Mouse (Mus musculus): ENCODE measurements around the gene Hapln2.

DNA sequence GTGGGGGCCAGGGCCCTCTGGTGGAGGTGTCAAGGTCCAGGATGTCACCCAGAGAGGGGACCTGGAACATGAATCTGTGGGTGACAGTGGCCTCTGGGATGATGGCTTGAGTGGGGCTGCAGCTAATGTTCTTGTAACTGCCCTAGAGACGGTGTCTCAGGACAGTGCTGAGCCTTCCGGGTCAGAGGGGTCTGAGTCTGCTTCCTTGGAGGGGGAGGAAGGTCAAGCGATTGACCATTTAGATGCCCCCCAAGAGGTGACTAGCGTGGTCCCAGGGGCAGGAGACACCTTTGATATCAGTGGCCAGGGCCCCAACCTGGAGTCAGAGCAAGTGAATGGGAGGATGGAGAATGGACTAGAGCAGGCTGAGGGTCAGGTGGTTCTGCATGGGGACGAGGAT lies 47.9 kb downstream of the Hapln2 start:
- TF ChIP-seq GATA1 (IDR thresholded peaks at IDR 0.05; ENCODE audit: borderline replicate concordance, low read length) (no peak), FLI1 (IDR thresholded peaks at IDR 0.05; ENCODE audit: low read length) (no peak)
